Mouse (Mus musculus): ENCODE measurements around the gene Cyth2. TPM values are rescaled to one million over a fixed set of nuclear protein-coding genes. Genes with fewer than 3 reads are reported as not detected.

Gene Cyth2
- total RNA-seq (2023), result 100 to 1,000 TPM; 104 to 114 TPM

DNA sequence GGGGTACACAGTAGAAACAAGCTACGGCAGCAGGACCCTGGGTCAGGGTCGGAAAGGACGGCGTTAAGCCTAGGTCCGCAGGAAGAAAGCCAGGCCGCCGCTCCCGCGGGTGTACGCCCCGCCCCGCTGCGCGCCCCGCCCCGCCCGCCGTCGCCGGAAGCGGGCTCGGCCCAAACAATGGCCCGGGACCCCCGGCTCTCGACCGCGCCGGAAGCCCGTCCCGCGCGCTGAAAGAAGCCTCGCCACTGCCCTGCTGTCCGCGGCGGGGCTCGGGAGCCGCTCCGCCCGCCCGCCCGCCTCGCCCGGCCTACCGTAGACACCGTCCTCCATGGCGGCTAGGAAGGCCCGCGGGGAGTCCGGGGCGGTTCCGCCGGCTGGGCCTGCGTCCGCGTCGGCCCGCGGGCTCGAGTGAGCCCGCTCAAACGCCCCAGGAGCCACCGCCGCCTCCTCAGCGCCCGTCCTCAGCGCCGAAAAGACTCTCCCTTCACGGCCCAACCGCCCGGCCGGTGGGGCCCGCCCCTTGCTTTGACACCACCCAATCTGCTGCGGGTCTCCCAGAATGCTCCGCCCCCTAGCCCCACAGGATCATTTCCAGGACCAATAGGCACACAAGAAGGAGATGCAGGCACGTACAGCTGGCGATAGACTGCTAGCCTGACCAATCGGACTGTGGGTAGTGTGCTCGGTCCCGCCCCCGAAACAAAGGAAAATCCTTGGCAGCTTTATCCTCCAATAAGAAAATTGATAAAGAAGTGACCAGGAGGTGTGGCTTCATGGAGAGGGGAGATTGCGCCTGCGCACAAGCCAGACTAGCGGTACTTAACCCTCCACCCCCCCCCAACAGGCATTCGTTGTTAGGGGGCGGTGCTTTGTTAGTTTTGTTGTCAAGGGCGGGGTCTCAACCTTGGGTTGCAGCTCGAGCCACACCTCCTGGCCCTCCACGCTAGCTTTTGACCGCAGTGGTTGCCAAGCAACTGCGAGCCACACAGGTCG is at the start of gene Cyth2:
TSS of gene Cyth2 (minus strand) at position 795 of the 993 bp plus-strand sequence.

DNA sequence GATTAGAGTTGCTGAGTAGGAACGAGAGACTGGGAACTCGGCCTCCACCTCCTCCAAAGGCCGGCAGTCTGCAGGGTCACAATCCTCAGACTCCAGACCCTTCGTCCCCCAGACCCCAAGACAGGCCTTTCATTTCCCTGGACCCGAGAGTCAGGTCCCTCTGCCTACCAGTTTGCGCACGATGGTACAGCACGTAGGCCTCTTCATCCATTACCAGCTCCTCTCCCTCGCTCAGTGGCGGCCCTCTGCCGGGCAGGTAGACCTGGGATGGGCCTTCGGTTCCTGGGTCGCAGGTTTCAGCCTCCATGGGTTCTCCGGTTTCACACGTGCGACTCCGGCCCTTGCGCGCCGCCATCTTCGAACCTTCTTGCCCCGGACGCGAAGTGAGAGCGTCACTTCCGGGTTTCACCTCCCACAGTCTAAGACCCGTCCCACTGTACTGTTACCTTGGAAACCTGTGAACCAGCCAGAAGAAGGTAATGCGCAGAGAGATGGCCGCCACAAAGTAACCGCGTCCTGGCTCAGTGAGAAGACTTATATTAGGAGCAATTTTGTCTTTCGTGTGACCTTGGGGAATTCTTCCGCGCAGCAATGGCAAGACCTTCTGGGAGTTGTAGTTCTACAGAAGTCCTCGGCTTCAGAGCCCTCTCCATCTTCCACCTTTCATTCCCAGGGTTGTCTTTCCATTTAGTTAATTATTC is 16.2 kb upstream of the Cyth2 start, which contains the start of gene Grwd1:
TSS of gene Grwd1 (minus strand) at position 518 of the 701 bp plus-strand sequence.

DNA sequence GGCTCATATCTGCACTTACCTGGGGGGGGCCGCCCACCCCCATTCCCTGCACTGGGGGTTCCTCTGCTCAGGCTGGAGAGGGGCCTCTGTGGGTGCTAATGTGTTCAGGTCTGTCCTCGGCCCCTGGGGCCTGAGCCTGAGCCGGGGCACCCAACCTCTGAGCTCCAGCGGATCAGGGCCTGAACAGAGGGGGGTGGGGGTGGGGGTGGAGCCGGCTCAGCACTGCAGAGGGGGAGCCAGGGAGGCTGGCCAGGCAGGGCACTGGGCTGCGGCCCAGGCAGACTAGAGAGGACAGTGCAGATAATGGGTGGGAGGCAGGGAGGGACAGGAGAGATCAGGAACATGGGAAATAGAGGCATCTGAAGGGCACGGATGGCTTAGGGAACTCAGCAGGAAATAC is 10.2 kb upstream of the Cyth2 start, which contains the start of gene Kcnj14:
TSS of gene Kcnj14 (minus strand) at position 185 of the 400 bp plus-strand sequence.

DNA sequence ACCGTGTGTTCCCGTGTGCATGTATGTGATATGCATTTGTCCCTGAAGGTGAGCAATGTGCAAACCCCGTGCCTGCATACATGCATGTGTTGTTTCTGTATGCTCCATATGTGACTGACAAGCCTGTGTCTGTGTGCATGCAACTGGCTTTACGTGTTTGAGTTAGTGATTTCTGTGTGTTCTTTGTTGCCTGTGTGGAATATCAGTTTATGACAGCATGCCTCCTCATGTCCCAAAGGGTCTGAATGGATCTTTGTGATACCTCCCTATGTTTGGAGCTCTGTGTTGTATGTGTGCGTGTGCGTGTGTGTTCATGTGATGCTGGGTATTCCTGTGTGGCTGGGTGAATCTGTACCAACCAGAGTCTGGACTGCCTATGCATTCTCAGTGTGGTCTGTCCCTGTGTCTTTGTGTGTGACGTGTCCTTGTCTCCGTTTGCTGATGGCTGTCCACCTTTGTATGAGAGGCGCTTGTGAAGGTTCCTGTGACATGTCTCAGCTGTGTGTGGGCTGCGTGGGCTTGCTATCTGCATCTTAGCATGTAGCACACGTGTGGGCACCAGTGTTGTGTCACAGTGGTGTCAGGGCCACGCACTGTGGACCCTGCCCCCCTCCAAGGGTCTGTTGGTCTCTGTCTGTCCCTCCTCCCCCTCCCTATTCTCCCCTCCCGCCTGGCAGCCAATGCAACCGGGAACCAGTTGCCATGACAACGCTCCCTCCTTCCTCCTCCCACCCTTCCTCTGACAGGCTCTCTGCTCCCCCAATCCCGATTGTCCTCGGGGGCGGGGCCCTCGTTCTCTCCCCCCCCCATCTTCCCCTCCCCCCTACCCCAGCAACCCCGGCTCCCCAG is 29.6 kb downstream of the Cyth2 start, which contains the start of gene Sult2b1:
TSS of gene Sult2b1 (minus strand) at position 146 of the 849 bp plus-strand sequence.

DNA sequence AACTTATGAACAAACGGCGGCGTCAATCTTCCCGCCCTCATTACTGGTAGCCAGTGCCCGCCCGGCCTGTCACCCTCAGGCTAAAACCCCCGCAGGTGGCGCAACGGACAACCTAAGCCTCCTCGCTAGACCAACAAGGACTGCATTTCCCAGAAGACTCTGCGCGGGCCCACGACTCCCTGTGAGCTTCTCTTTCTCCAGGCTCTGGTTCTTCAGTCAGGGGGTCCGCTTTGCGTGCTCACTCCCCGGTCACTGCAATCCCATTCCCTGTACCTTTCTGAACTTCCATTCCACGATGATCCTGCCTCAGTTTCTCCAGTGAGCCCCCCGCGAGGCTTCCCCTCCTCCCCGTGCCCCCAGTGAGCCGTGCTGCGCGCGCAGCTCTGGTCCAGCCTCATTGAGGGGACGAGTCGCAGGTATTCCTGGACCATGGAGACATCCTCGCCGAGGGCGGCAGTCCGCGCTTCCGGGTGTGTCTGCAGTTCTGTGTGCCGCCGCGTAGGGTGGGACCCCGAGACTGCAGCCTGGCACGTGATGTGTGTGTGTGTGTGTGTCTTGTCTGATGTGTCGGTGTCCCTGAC is 30.8 kb downstream of the Cyth2 start, which contains the start of gene Lmtk3:
TSS of gene Lmtk3 (plus strand) at position 228 of the 581 bp plus-strand sequence.

Other genes starting within 250 kb of the Cyth2 start
- gene Bcat2, start 244.4 kb downstream of the Cyth2 start, total RNA-seq (2023), result 10 to 100 TPM; 64.9 to 67.0 TPM
- gene Fgf21, start 199.1 kb downstream of the Cyth2 start, total RNA-seq (2023), result not detected
- gene Fut1, start 197.3 kb downstream of the Cyth2 start, total RNA-seq (2023), result not detected
- gene Izumo1, start 192.8 kb downstream of the Cyth2 start, total RNA-seq (2023), result under 1 TPM in 1 of 2 experiments, not detected in 1; 0.36 TPM
- gene Rasip1, start 187.1 kb downstream of the Cyth2 start, total RNA-seq (2023), result under 1 TPM; 0.45 to 0.49 TPM
- gene Mamstr, start 174.6 kb downstream of the Cyth2 start, total RNA-seq (2023), result not detected
- not detected for gene Fut2, start 148.2 kb downstream of the Cyth2 start, total RNA-seq (2023)
- not detected for gene Ntn5, start 130.6 kb downstream of the Cyth2 start, total RNA-seq (2023)
- not detected for gene Sec1, start 120.2 kb downstream of the Cyth2 start, total RNA-seq (2023)
- gene Car11, start 114.7 kb downstream of the Cyth2 start, total RNA-seq (2023), result not detected
- 10 to 100 TPM in 1 of 2 experiments, 1 to 10 TPM in 1; 8.5 to 11.4 TPM for gene Dbp, start 109.5 kb downstream of the Cyth2 start, total RNA-seq (2023)
- gene Rpl18, start 99.1 kb downstream of the Cyth2 start, total RNA-seq (2023), result 1,000 to 10,000 TPM; 1,433 to 1,476 TPM
- gene Sphk2, start 96.6 kb downstream of the Cyth2 start, total RNA-seq (2023), result 10 to 100 TPM; 48.8 to 50.4 TPM
- under 1 TPM; 0.58 to 0.67 TPM for gene Fam83e, start 93.4 kb downstream of the Cyth2 start, total RNA-seq (2023)
- not detected for gene Spaca4, start 88.8 kb downstream of the Cyth2 start, total RNA-seq (2023)
- gene Lmtk3, start 30.8 kb downstream of the Cyth2 start, total RNA-seq (2023), result not detected
- under 1 TPM in 1 of 2 experiments, not detected in 1; 0.46 TPM for gene Sult2b1, start 29.9 kb downstream of the Cyth2 start, total RNA-seq (2023)
- gene Kcnj14, start 10.2 kb upstream of the Cyth2 start, total RNA-seq (2023), result under 1 TPM; 0.58 to 0.88 TPM
- gene Grwd1, start 16.4 kb upstream of the Cyth2 start, total RNA-seq (2023), result 1 to 10 TPM; 9.1 to 9.8 TPM
- 100 to 1,000 TPM in 1 of 2 experiments, 10 to 100 TPM in 1; 89.1 to 104 TPM for gene Kdelr1, start 58.2 kb upstream of the Cyth2 start, total RNA-seq (2023)
- under 1 TPM; 0.30 to 0.42 TPM for gene Grin2d, start 63.8 kb upstream of the Cyth2 start, total RNA-seq (2023)
- not detected for gene Syngr4, start 82.1 kb upstream of the Cyth2 start, total RNA-seq (2023)
- gene Tmem143, start 82.4 kb upstream of the Cyth2 start, total RNA-seq (2023), result 1 to 10 TPM; 7.7 to 9.3 TPM
- gene Emp3, start 106.8 kb upstream of the Cyth2 start, total RNA-seq (2023), result 100 to 1,000 TPM; 594 to 671 TPM
- gene Ccdc114, start 109.5 kb upstream of the Cyth2 start, total RNA-seq (2023), result 1 to 10 TPM; 3.0 to 3.4 TPM
- not detected for gene Abcc6, start 215.7 kb upstream of the Cyth2 start, total RNA-seq (2023)
- gene Nomo1, start 219.1 kb upstream of the Cyth2 start, total RNA-seq (2023), result 10 to 100 TPM; 22.6 to 24.9 TPM